Comparison of ENCODE assay signal across 8 mouse cellular contexts in genomic region chr9:46014251-46014681, GRCm38 (mm10). TPM values are rescaled to one million over a fixed set of nuclear protein-coding genes. Genes with fewer than 3 reads are reported as not detected.
DNase-seq lines count a peak whose midpoint lies in the region; ATAC-seq and TF ChIP-seq lines count a peak whose summit lies in the region.

No protein-coding gene starts in this region.

- peak overlapping the region; percentile 89 for H3K9ac ChIP-seq in liver, embryonic 13.5 days
- peak overlapping the region; percentile 57 for H3K9ac ChIP-seq in stomach, embryonic 16.5 days (ENCODE audit: low read length)

- ATAC-seq in liver, embryonic 13.5 days (ENCODE audit: low read depth) = peak; percentile 34; the same call in 1 of the 2 replicates
- ATAC-seq in stomach, embryonic 16.5 days (ENCODE audit: insufficient read depth, low FRiP score) = no peak

- no peak overlapping the region for H3ac ChIP-seq in myocyte (ENCODE audit: control insufficient read depth, insufficient read length)

- DNase-seq in spleen, adult 18-20 months = peak; percentile 66 to 69
- no peak for DNase-seq in spleen, adult 12 weeks (ENCODE audit: low spot score)
- peak; percentile 60 for DNase-seq in heart, adult 8-10 months (ENCODE audit: low spot score)
- DNase-seq in kidney, adult 2 months = peak; percentile 59
- DNase-seq in liver, embryonic 13.5 days = peak; percentile 23

- H3K27me3 ChIP-seq in kidney, adult 2 months (replicated peaks; ENCODE audit: control insufficient read depth, insufficient read depth, low read length) = no peaks in the 10 kb centered on the region
- H3K27me3 ChIP-seq in liver, embryonic 13.5 days = no peaks in the 10 kb centered on the region
- H3K27me3 ChIP-seq in myocyte (ENCODE audit: control insufficient read depth, insufficient read depth, insufficient read length) = no peaks in the 10 kb centered on the region
- no peaks in the 10 kb centered on the region for H3K27me3 ChIP-seq in stomach, embryonic 16.5 days (ENCODE audit: control insufficient read depth, insufficient read depth, low read length)

- 2% methylated on average over 10 of the region's 10 CpGs for WGBS in kidney, adult 2 months
- under 1% methylated on average over 10 of the region's 10 CpGs for WGBS in liver, embryonic 13.5 days (ENCODE audit: insufficient replicate concordance)
- WGBS in stomach, embryonic 16.5 days = 4% methylated on average over 10 of the region's 10 CpGs

- peaks cover 44% of the 10 kb centered on the region for H3K79me2 ChIP-seq in myocyte (ENCODE audit: control insufficient read depth, insufficient read depth)

- peak overlapping the region; percentile 94 for H3K4me2 ChIP-seq in liver, embryonic 13.5 days
- peak overlapping the region; percentile 100 for H3K4me2 ChIP-seq in myocyte (ENCODE audit: low read depth)
- H3K4me2 ChIP-seq in stomach, embryonic 16.5 days (ENCODE audit: low read depth, low read length) = peak overlapping the region; percentile 85

- peaks cover 3% of the 10 kb centered on the region for H3K4me1 ChIP-seq in cortical plate, adult 2 months (ENCODE audit: control insufficient read depth, insufficient read depth, low read length)
- peaks cover 23% of the 10 kb centered on the region for H3K4me1 ChIP-seq in kidney, adult 2 months (ENCODE audit: control insufficient read depth, insufficient read depth, low read length)
- H3K4me1 ChIP-seq in liver, embryonic 13.5 days (replicated peaks) = peaks cover 80% of the 10 kb centered on the region
- H3K4me1 ChIP-seq in stomach, embryonic 16.5 days (ENCODE audit: control insufficient read depth, insufficient read depth, low read length) = peaks cover 41% of the 10 kb centered on the region

- no peaks in the 10 kb centered on the region for H3K36me3 ChIP-seq in kidney, adult 2 months (ENCODE audit: control insufficient read depth, insufficient read depth, low read length)
- H3K36me3 ChIP-seq in liver, embryonic 13.5 days = peaks cover 4% of the 10 kb centered on the region; the same call in 1 of the 2 replicates
- no peaks in the 10 kb centered on the region for H3K36me3 ChIP-seq in myocyte (ENCODE audit: control insufficient read depth, insufficient read depth)
- no peaks in the 10 kb centered on the region for H3K36me3 ChIP-seq in stomach, embryonic 16.5 days (ENCODE audit: control insufficient read depth, insufficient read depth, low read length)

- no peak for TF ChIP-seq POLR2A in cortical plate, adult 2 months (IDR thresholded peaks at IDR 0.05; ENCODE audit: extremely low read depth, insufficient read depth, low read length)
- no peak for TF ChIP-seq POLR2A in kidney, adult 2 months (IDR thresholded peaks at IDR 0.05; ENCODE audit: low read depth, low read length)
- no peak for TF ChIP-seq POLR2A in myocyte (IDR thresholded peaks at IDR 0.05; ENCODE audit: insufficient read length, low read depth)

- H3K9me3 ChIP-seq in liver, embryonic 13.5 days (replicated peaks) = no peaks in the 10 kb centered on the region
- no peaks in the 10 kb centered on the region for H3K9me3 ChIP-seq in stomach, embryonic 16.5 days (replicated peaks; ENCODE audit: control insufficient read depth, low read length)

- TF ChIP-seq CTCF in cortical plate, adult 2 months (IDR thresholded peaks at IDR 0.05; ENCODE audit: extremely low read depth, insufficient read depth, low read length) = no peak
- TF ChIP-seq CTCF in kidney, adult 2 months (conservative IDR thresholded peaks at IDR 0.05; ENCODE audit: insufficient read depth, insufficient read length, low read depth, low read length) = no peak; the same call in 1 of the 2 replicates

- H3K4me3 ChIP-seq in cortical plate, adult 2 months (ENCODE audit: insufficient read depth, low read length) = peak overlapping the region; percentile 89
- H3K4me3 ChIP-seq in kidney, adult 2 months (ENCODE audit: insufficient read depth, low read depth, low read length) = peak overlapping the region; percentile 59
- peak overlapping the region; percentile 86 for H3K4me3 ChIP-seq in liver, embryonic 13.5 days (replicated peaks)
- H3K4me3 ChIP-seq in myocyte = peak overlapping the region; percentile 44
- peak overlapping the region; percentile 97 for H3K4me3 ChIP-seq in stomach, embryonic 16.5 days (replicated peaks; ENCODE audit: low read length)

- peak overlapping the region; percentile 51; the same call in 1 of the 2 replicates for H3K27ac ChIP-seq in cortical plate, adult 2 months (ENCODE audit: insufficient read depth, low read length)
- H3K27ac ChIP-seq in kidney, adult 2 months (ENCODE audit: insufficient read depth, low read depth, low read length) = peak overlapping the region; percentile 89
- H3K27ac ChIP-seq in liver, embryonic 13.5 days = peak overlapping the region; percentile 77
- peak overlapping the region; percentile 74 for H3K27ac ChIP-seq in stomach, embryonic 16.5 days (ENCODE audit: low read length)

TF ChIP-seq in myocyte, 11 proteins besides CTCF, POLR2A, EP300 and RAD21:
- TF ChIP-seq CEBPB (IDR thresholded peaks at IDR 0.05; ENCODE audit: insufficient read depth, poor library complexity, severe bottlenecking) (no peak), MYOD1 (IDR thresholded peaks at IDR 0.05; ENCODE audit: control insufficient read depth in 1 of 3, insufficient read length in 2 of 3, low read depth in 2 of 3) (peak in 1 of 3 experiments; percentile 12)
TF ChIP-seq in myocyte: peak in this region for 1.

RNA-seq across cellular contexts. Expression of gene Sik3, which starts 1.6 kb away (rescaled TPM):
- 46.5 and 47.0 TPM in 2 replicates for polyA plus RNA-seq in cortical plate, adult 2 months (2012; rRNA removed)
- total RNA-seq in heart, adult 8-10 months (2022) = 10 to 100 TPM; 62.0 to 81.1 (median 73.3) TPM
- 29.2 and 32.2 TPM in 2 replicates for polyA plus RNA-seq in kidney, adult 2 months (2012; rRNA removed)
- polyA plus RNA-seq in liver, embryonic 13.5 days (2015; fragmentation: Nextera tagmentation; extraction: Ambion mirVana) = 2.4 and 2.8 TPM in 2 replicates
- 29.4 TPM for polyA plus RNA-seq in myocyte (2012; fragmentation: generic; extraction: Trizol)
- 5.1 and 5.7 TPM in 2 replicates for polyA plus RNA-seq in stomach, embryonic 16.5 days (2015; fragmentation: Nextera tagmentation; extraction: Ambion mirVana)

RNA-seq across cellular contexts. Expression of gene Pafah1b2, which starts 1.8 kb away (rescaled TPM):
- polyA plus RNA-seq in cortical plate, adult 2 months (2012; rRNA removed) = 90.3 and 92.6 TPM in 2 replicates
- total RNA-seq in heart, adult 8-10 months (2022) = 10 to 100 TPM; 44.4 to 54.1 (median 49.2) TPM
- polyA plus RNA-seq in kidney, adult 2 months (2012; rRNA removed) = 17.6 and 21.1 TPM in 2 replicates
- polyA plus RNA-seq in liver, embryonic 13.5 days (2015; fragmentation: Nextera tagmentation; extraction: Ambion mirVana) = 80.3 and 92.8 TPM in 2 replicates
- 86.8 TPM for polyA plus RNA-seq in myocyte (2012; fragmentation: generic; extraction: Trizol)
- polyA plus RNA-seq in stomach, embryonic 16.5 days (2015; fragmentation: Nextera tagmentation; extraction: Ambion mirVana) = 143 and 152 TPM in 2 replicates

RNA-seq across cellular contexts. Expression of gene Sidt2, which starts 59.2 kb away (rescaled TPM):
- 103 and 117 TPM in 2 replicates for polyA plus RNA-seq in cortical plate, adult 2 months (2012; rRNA removed)
- total RNA-seq in heart, adult 8-10 months (2022) = 10 to 100 TPM; 62.1 to 77.4 (median 69.0) TPM
- polyA plus RNA-seq in kidney, adult 2 months (2012; rRNA removed) = 345 and 570 TPM in 2 replicates
- polyA plus RNA-seq in liver, embryonic 13.5 days (2015; fragmentation: Nextera tagmentation; extraction: Ambion mirVana) = 17.7 and 19.6 TPM in 2 replicates
- 59.9 TPM for polyA plus RNA-seq in myocyte (2012; fragmentation: generic; extraction: Trizol)
- polyA plus RNA-seq in stomach, embryonic 16.5 days (2015; fragmentation: Nextera tagmentation; extraction: Ambion mirVana) = 40.9 and 41.7 TPM in 2 replicates

Comparison
In these comparisons a context has a peak if more than half of its experiments do, and no peak if none do; other contexts are left out.
1. H3K4me3 ChIP-seq: peak in every context shown above with its lines; median percentile 97 in stomach, embryonic 16.5 days; 89 in cortical plate, adult 2 months; 86 in liver, embryonic 13.5 days; 59 in kidney, adult 2 months; 44 in myocyte.